Mouse (Mus musculus): ENCODE results near the gene Slc24a4. TPM values are rescaled to one million over a fixed set of nuclear protein-coding genes. Genes with fewer than 3 reads are reported as not detected.
A peak's percentile ranks its signal among the peaks of the same experiment; 100 is the strongest.

The Slc24a4 gene
- polyA plus RNA-seq, 1 experiment from 2014 or later: 2.9 TPM

GRCm38 (mm10) chr12:102296967-102297366 is 168.4 kb downstream of the Slc24a4 start:
- no peak for ATAC-seq (replicated peaks; ENCODE audit: insufficient number of reproducible peaks, insufficient read depth, low FRiP score, low read depth)
- Histone ChIP-seq H3K4me3 (no peak overlapping the region), H3K4me1 (replicated peaks) (peaks cover 43% of the 10 kb centered on the region), H3K9ac (no peak overlapping the region), H3K36me3 (no peaks in the 10 kb centered on the region), H3K27ac (no peak overlapping the region), H3K27me3 (no peaks in the 10 kb centered on the region), H3K4me2 (no peak overlapping the region), H3K9me3 (replicated peaks) (no peaks in the 10 kb centered on the region)
- 71% methylated on average over 4 of the region's 4 CpGs for WGBS

GRCm38 (mm10) chr12:102299209-102299608 is 170.7 kb downstream of the Slc24a4 start:
- no peak for ATAC-seq (replicated peaks; ENCODE audit: insufficient number of reproducible peaks, insufficient read depth, low FRiP score, low read depth)
- peaks cover 49% of the 10 kb centered on the region for H3K4me1 ChIP-seq (replicated peaks)

GRCm38 (mm10) chr12:102301585-102301984 is 173.1 kb downstream of the Slc24a4 start:
- H3K36me3 ChIP-seq: no peaks in the 10 kb centered on the region
- no peaks in the 10 kb centered on the region for H3K9me3 ChIP-seq (replicated peaks)
- no peak for ATAC-seq (replicated peaks; ENCODE audit: insufficient number of reproducible peaks, insufficient read depth, low FRiP score, low read depth)
- H3K27ac ChIP-seq: no peak overlapping the region
- no peaks in the 10 kb centered on the region for H3K27me3 ChIP-seq
- no peak overlapping the region for H3K9ac ChIP-seq
- H3K4me3 ChIP-seq: no peak overlapping the region
- WGBS: 72% methylated on average over 1 of the region's 1 CpGs
- no peak overlapping the region for H3K4me2 ChIP-seq
- peaks cover 52% of the 10 kb centered on the region for H3K4me1 ChIP-seq (replicated peaks)

More at GRCm38 (mm10) chr12:102299209-102299608, 170.7 kb downstream of the Slc24a4 start:
- H3K4me2 ChIP-seq: no peak overlapping the region
- WGBS: 32% methylated on average over 5 of the region's 5 CpGs
- H3K9ac ChIP-seq: no peak overlapping the region
- H3K9me3 ChIP-seq (replicated peaks): no peaks in the 10 kb centered on the region
- no peak overlapping the region for H3K4me3 ChIP-seq
- no peaks in the 10 kb centered on the region for H3K27me3 ChIP-seq
- no peak overlapping the region for H3K27ac ChIP-seq
- H3K36me3 ChIP-seq: no peaks in the 10 kb centered on the region

GRCm38 (mm10) chr12:102302322-102302721 is 173.8 kb downstream of the Slc24a4 start:
- ATAC-seq (replicated peaks; ENCODE audit: insufficient number of reproducible peaks, insufficient read depth, low FRiP score, low read depth): no peak
- Histone ChIP-seq H3K9me3 (replicated peaks) (no peaks in the 10 kb centered on the region), H3K27me3 (no peaks in the 10 kb centered on the region), H3K4me2 (no peak overlapping the region), H3K27ac (peak overlapping the region; percentile 71), H3K9ac (no peak overlapping the region), H3K4me1 (replicated peaks) (peaks cover 59% of the 10 kb centered on the region), H3K36me3 (no peaks in the 10 kb centered on the region), H3K4me3 (no peak overlapping the region)
- WGBS: 64% methylated on average over 9 of the region's 9 CpGs

- Histone ChIP-seq H3K27me3 (no peaks in the 10 kb centered on the region), H3K4me2 (no peak overlapping the region), H3K36me3 (no peaks in the 10 kb centered on the region), H3K4me3 (no peak overlapping the region), H3K4me1 (replicated peaks) (peaks cover 65% of the 10 kb centered on the region), H3K27ac (peak overlapping the region; percentile 71), H3K9me3 (replicated peaks) (no peaks in the 10 kb centered on the region), H3K9ac (no peak overlapping the region)
- ATAC-seq (replicated peaks; ENCODE audit: insufficient number of reproducible peaks, insufficient read depth, low FRiP score, low read depth): peak; percentile 45
- WGBS: 60% methylated on average over 4 of the region's 4 CpGs
Measured at GRCm38 (mm10) chr12:102302831-102303351, 174.4 kb downstream of the Slc24a4 start.

- WGBS: 16% methylated on average over 7 of the region's 7 CpGs
- Histone ChIP-seq H3K9ac (no peak overlapping the region), H3K4me1 (replicated peaks) (peaks cover 75% of the 10 kb centered on the region), H3K4me2 (no peak overlapping the region), H3K4me3 (no peak overlapping the region), H3K27me3 (no peaks in the 10 kb centered on the region), H3K9me3 (replicated peaks) (no peaks in the 10 kb centered on the region), H3K27ac (peak overlapping the region; percentile 71), H3K36me3 (no peaks in the 10 kb centered on the region)
- ATAC-seq (replicated peaks; ENCODE audit: insufficient number of reproducible peaks, insufficient read depth, low FRiP score, low read depth): no peak
Measured at GRCm38 (mm10) chr12:102303867-102304266, 175.3 kb downstream of the Slc24a4 start.

- H3K4me1 ChIP-seq (replicated peaks): peaks cover 80% of the 10 kb centered on the region
- no peak overlapping the region for H3K4me2 ChIP-seq
- ATAC-seq (replicated peaks; ENCODE audit: insufficient number of reproducible peaks, insufficient read depth, low FRiP score, low read depth): no peak
- no peak overlapping the region for H3K4me3 ChIP-seq
- no peak overlapping the region for H3K9ac ChIP-seq
- no peaks in the 10 kb centered on the region for H3K9me3 ChIP-seq (replicated peaks)
- no peaks in the 10 kb centered on the region for H3K27me3 ChIP-seq
- no peak overlapping the region for H3K27ac ChIP-seq
- no peaks in the 10 kb centered on the region for H3K36me3 ChIP-seq
- 63% methylated on average over 10 of the region's 10 CpGs for WGBS
Measured at GRCm38 (mm10) chr12:102305069-102305836, 176.7 kb downstream of the Slc24a4 start.

GRCm38 (mm10) chr12:102308001-102308456 is 179.5 kb downstream of the Slc24a4 start:
- Histone ChIP-seq H3K9ac (no peak overlapping the region), H3K4me2 (peak overlapping the region; percentile 46), H3K27ac (peak overlapping the region; percentile 93), H3K27me3 (no peaks in the 10 kb centered on the region), H3K36me3 (peaks cover 1% of the 10 kb centered on the region; the same call in 1 of the 2 replicates), H3K9me3 (replicated peaks) (no peaks in the 10 kb centered on the region), H3K4me3 (0 out of 2 replicates have a peak overlapping the region, but pooled peaks have one; percentile 2), H3K4me1 (replicated peaks) (peaks cover 63% of the 10 kb centered on the region)
- WGBS: 8% methylated on average over 6 of the region's 6 CpGs
- peak; percentile 62 for ATAC-seq (replicated peaks; ENCODE audit: insufficient number of reproducible peaks, insufficient read depth, low FRiP score, low read depth)

- ATAC-seq (replicated peaks; ENCODE audit: insufficient number of reproducible peaks, insufficient read depth, low FRiP score, low read depth): peak; percentile 77
- Histone ChIP-seq H3K27me3 (no peaks in the 10 kb centered on the region), H3K36me3 (peaks cover 5% of the 10 kb centered on the region; the same call in 1 of the 2 replicates), H3K9me3 (replicated peaks) (no peaks in the 10 kb centered on the region), H3K9ac (no peak overlapping the region), H3K4me3 (0 out of 2 replicates have a peak overlapping the region, but pooled peaks have one; percentile 2), H3K27ac (peak overlapping the region; percentile 93), H3K4me2 (peak overlapping the region; percentile 46), H3K4me1 (replicated peaks) (peaks cover 58% of the 10 kb centered on the region)
- WGBS: 7% methylated on average over 16 of the region's 16 CpGs
Measured at GRCm38 (mm10) chr12:102308457-102309011, 180.0 kb downstream of the Slc24a4 start.

- no peak overlapping the region for H3K4me3 ChIP-seq
Measured at GRCm38 (mm10) chr12:102309099-102309799, 180.7 kb downstream of the Slc24a4 start.

GRCm38 (mm10) chr12:102309800-102310195 is 181.3 kb downstream of the Slc24a4 start:
- WGBS: 79% methylated on average over 8 of the region's 8 CpGs
- no peak overlapping the region for H3K4me2 ChIP-seq
- no peak overlapping the region for H3K4me3 ChIP-seq
- peaks cover 45% of the 10 kb centered on the region for H3K4me1 ChIP-seq (replicated peaks)
- H3K27ac ChIP-seq: no peak overlapping the region; the same call in 1 of the 2 replicates
- no peaks in the 10 kb centered on the region for H3K27me3 ChIP-seq
- H3K9ac ChIP-seq: no peak overlapping the region
- peaks cover 10% of the 10 kb centered on the region for H3K36me3 ChIP-seq
- no peak for ATAC-seq (replicated peaks; ENCODE audit: insufficient number of reproducible peaks, insufficient read depth, low FRiP score, low read depth)
- H3K9me3 ChIP-seq (replicated peaks): no peaks in the 10 kb centered on the region

More at GRCm38 (mm10) chr12:102309099-102309799, 180.7 kb downstream of the Slc24a4 start:
- peaks cover 51% of the 10 kb centered on the region for H3K4me1 ChIP-seq (replicated peaks)
- ATAC-seq (replicated peaks; ENCODE audit: insufficient number of reproducible peaks, insufficient read depth, low FRiP score, low read depth): no peak
- WGBS: 76% methylated on average over 11 of the region's 11 CpGs
- H3K4me2 ChIP-seq: no peak overlapping the region
- H3K36me3 ChIP-seq: peaks cover 5% of the 10 kb centered on the region; the same call in 1 of the 2 replicates
- H3K9ac ChIP-seq: no peak overlapping the region
- no peaks in the 10 kb centered on the region for H3K9me3 ChIP-seq (replicated peaks)
- H3K27me3 ChIP-seq: no peaks in the 10 kb centered on the region
- peak overlapping the region; percentile 93 for H3K27ac ChIP-seq

Measured in heart, embryonic 15.5 days (tissue).